Mouse (Mus musculus): Measurements from ENCODE around the gene Tars2.

DNA sequence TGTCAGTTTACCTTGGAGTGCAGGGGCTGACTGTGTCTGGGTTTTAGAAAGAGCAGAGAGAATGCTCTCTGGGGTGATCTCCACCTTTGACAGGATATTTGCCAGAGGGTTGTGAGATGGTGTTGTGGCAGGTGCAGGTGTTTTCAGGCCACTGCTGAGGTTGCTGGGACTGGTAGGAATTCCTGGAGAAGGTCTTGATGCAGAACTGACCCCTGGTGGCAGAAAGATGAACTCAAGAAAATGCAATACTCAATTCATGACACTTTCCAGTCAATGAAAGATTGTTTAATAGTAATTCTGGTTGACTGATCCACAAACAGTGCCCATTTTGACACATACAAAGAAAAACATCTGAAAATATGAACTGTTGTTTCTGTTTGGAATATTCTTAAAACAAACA lies 12.0 kb upstream of the Tars2 start:
- TF ChIP-seq CTCF (IDR thresholded peaks at IDR 0.05; ENCODE audit: insufficient read depth, low read length): peak; percentile 44; the same call in 1 of the 2 replicates
- TF ChIP-seq POLR2A (IDR thresholded peaks at IDR 0.05; ENCODE audit: borderline replicate concordance, extremely low read depth, low read depth, low read length): no peak
